Mouse (Mus musculus): ENCODE measurements around the gene Efcab11. TPM values are rescaled to one million over a fixed set of nuclear protein-coding genes. Genes with fewer than 3 reads are reported as not detected.

Gene Efcab11
- total RNA-seq, 2 experiments from 2014 or later = not detected

- intact Hi-C loops (cut with DNase I) = loop anchor here (5.0 kb wide), 1 partner anchor 59 kb away; the partner anchor contains the start of gene Kcnk13
- TF ChIP-seq CTCF (IDR thresholded peaks at IDR 0.05) = no peak
- H3K27ac ChIP-seq = peak overlapping the region; percentile 75
- no peak for DNase-seq
- no peak overlapping the region for H3K4me3 ChIP-seq
These were observed 18.7 kb upstream of the Efcab11 start for GRCm38 (mm10) chr12:99902867-99903370.

- DNase-seq = no peak
- H3K27ac ChIP-seq = peak overlapping the region; percentile 75
- intact Hi-C loops (cut with DNase I) = loop anchor here (5.0 kb wide), 1 partner anchor 60 kb away; the partner anchor contains the start of gene Kcnk13
- TF ChIP-seq CTCF (IDR thresholded peaks at IDR 0.05) = peak; percentile 46
- no peak overlapping the region for H3K4me3 ChIP-seq
These were observed 18.0 kb upstream of the Efcab11 start for GRCm38 (mm10) chr12:99901973-99902866.

GRCm38 (mm10) chr12:99899991-99900390, 15.8 kb upstream of the Efcab11 start:
- H3K27ac ChIP-seq = no peak overlapping the region
- intact Hi-C loops (cut with DNase I) = loop anchor here (1.0 to 5.0 kb wide), 2 partner anchors 62 to 206 kb away; partner anchors contain the start of gene Kcnk13
- no peak overlapping the region for H3K4me3 ChIP-seq
- peak; percentile 49 for TF ChIP-seq CTCF (IDR thresholded peaks at IDR 0.05)
- no peak for DNase-seq

- Histone ChIP-seq H3K4me3 (no peak overlapping the region), H3K27ac (no peak overlapping the region)
- intact Hi-C loops (cut with DNase I) = no loop called here
- TF ChIP-seq CTCF (IDR thresholded peaks at IDR 0.05) = no peak
- DNase-seq = no peak
These were observed 14.1 kb upstream of the Efcab11 start for GRCm38 (mm10) chr12:99898248-99898870.

- intact Hi-C loops (cut with DNase I) = no loop called here
- Histone ChIP-seq H3K4me3 (no peak overlapping the region), H3K27ac (no peak overlapping the region)
- no peak for DNase-seq
- no peak for TF ChIP-seq CTCF (IDR thresholded peaks at IDR 0.05)
These were observed 13.6 kb upstream of the Efcab11 start for GRCm38 (mm10) chr12:99897846-99898245.

- DNase-seq = no peak
- intact Hi-C loops (cut with DNase I) = no loop called here
- TF ChIP-seq CTCF (IDR thresholded peaks at IDR 0.05) = no peak
- Histone ChIP-seq H3K4me3 (peak overlapping the region; percentile 96), H3K27ac (peak overlapping the region; percentile 93)
These were observed 1.2 kb upstream of the Efcab11 start for GRCm38 (mm10) chr12:99885282-99885901.

GRCm38 (mm10) chr12:99883713-99884105, 530 bp downstream of the Efcab11 start:
- intact Hi-C loops (cut with DNase I) = no loop called here
- no peak for DNase-seq

GRCm38 (mm10) chr12:99883000-99883712, 1.1 kb downstream of the Efcab11 start:
- TF ChIP-seq CTCF (IDR thresholded peaks at IDR 0.05) = no peak
- intact Hi-C loops (cut with DNase I) = no loop called here
- Histone ChIP-seq H3K4me3 (peak overlapping the region; percentile 96), H3K27ac (peak overlapping the region; percentile 93)
- peak; percentile 91 for DNase-seq

More at GRCm38 (mm10) chr12:99883713-99884105, 530 bp downstream of the Efcab11 start:
- TF ChIP-seq CTCF (IDR thresholded peaks at IDR 0.05) = no peak
- H3K27ac ChIP-seq = peak overlapping the region; percentile 93
- H3K4me3 ChIP-seq = peak overlapping the region; percentile 96

- no peak overlapping the region for H3K27ac ChIP-seq
- intact Hi-C loops (cut with DNase I) = no loop called here
- no peak overlapping the region for H3K4me3 ChIP-seq
- DNase-seq = no peak
- no peak for TF ChIP-seq CTCF (IDR thresholded peaks at IDR 0.05)
These were observed 9.6 kb downstream of the Efcab11 start for GRCm38 (mm10) chr12:99874609-99875008.

- TF ChIP-seq CTCF (IDR thresholded peaks at IDR 0.05) = no peak
- DNase-seq = no peak
- Histone ChIP-seq H3K4me3 (no peak overlapping the region), H3K27ac (no peak overlapping the region)
- intact Hi-C loops (cut with DNase I) = no loop called here
These were observed 10.8 kb downstream of the Efcab11 start for GRCm38 (mm10) chr12:99873443-99873842.

- TF ChIP-seq CTCF (IDR thresholded peaks at IDR 0.05) = no peak
- DNase-seq = no peak
- no peak overlapping the region for H3K4me3 ChIP-seq
- no peak overlapping the region for H3K27ac ChIP-seq
- intact Hi-C loops (cut with DNase I) = no loop called here
These were observed 15.4 kb downstream of the Efcab11 start for GRCm38 (mm10) chr12:99868821-99869220.

- H3K4me3 ChIP-seq = no peak overlapping the region
- no peak for DNase-seq
- intact Hi-C loops (cut with DNase I) = no loop called here
- H3K27ac ChIP-seq = no peak overlapping the region
- TF ChIP-seq CTCF (IDR thresholded peaks at IDR 0.05) = no peak
These were observed 19.6 kb downstream of the Efcab11 start for GRCm38 (mm10) chr12:99864613-99865012.
